Mouse (Mus musculus) G1E (cell line): Measurements from ENCODE around the gene Cdk5r2.

Experiments used
- CTCF ChIP-seq: IDR thresholded peaks from 2 replicates; pipeline ENCODE4 v1.5.1; 2012; ENCODE audit warnings: low read depth, low read length, inconsistent platforms, mixed read lengths
- GATA1 ChIP-seq: IDR thresholded peaks from 2 replicates; pipeline ENCODE4 v1.6.1; 2012; ENCODE audit warnings: borderline replicate concordance, low read length, inconsistent platforms, mixed read lengths
- POLR2AphosphoS5 ChIP-seq: IDR thresholded peaks from 2 replicates; pipeline ENCODE4 v1.6.1; 2012; ENCODE audit warnings: low read depth, low read length, inconsistent platforms; ENCODE audit not compliant: insufficient replicate concordance
- TAL1 ChIP-seq: conservative IDR thresholded peaks from 2 replicates; pipeline ENCODE4 v1.6.1; 2012; ENCODE audit warnings: low read depth, low read length, inconsistent platforms, mixed read lengths

GRCm38 (mm10) chr1:74833255-74833654, 21.5 kb upstream of the Cdk5r2 start:
- TF ChIP-seq CTCF (no peak), TAL1 (no peak), GATA1 (no peak), POLR2AphosphoS5 (no peak)
